Mouse (Mus musculus) cortical plate, adult 2 months (tissue): Measurements from ENCODE around the gene Ocm. TPM values are rescaled to one million over a fixed set of nuclear protein-coding genes. Genes with fewer than 3 reads are reported as not detected.
A peak's percentile ranks its signal among the peaks of the same experiment; 100 is the strongest.

ENCODE experiments used
- H3K27ac ChIP-seq: fragments of 200-500 bp; 2 replicates; pipeline ENCODE4 v1.5.1; 2012; ENCODE audit warnings: low read length, control low read depth, inconsistent platforms; ENCODE audit not compliant: insufficient read depth
- H3K4me1 ChIP-seq: fragments of 200-500 bp; 2 replicates; pipeline ENCODE4 v1.6.1; 2011; ENCODE audit warnings: low read length; ENCODE audit not compliant: control insufficient read depth, insufficient read depth
- H3K4me3 ChIP-seq: fragments of 200-500 bp; 2 replicates; pipeline ENCODE4 v1.5.1; 2011; ENCODE audit warnings: mild to moderate bottlenecking, low read length, control low read depth; ENCODE audit not compliant: insufficient read depth
- CTCF ChIP-seq: fragments of 200-500 bp; IDR thresholded peaks from 2 replicates; pipeline ENCODE4 v1.5.1; 2011; ENCODE audit warnings: mild to moderate bottlenecking, control low read depth, low read length; ENCODE audit not compliant: insufficient read depth; ENCODE audit errors: extremely low read depth
- POLR2A ChIP-seq: fragments of 200-500 bp; IDR thresholded peaks from 2 replicates; pipeline ENCODE4 v1.6.1; 2011; ENCODE audit warnings: mild to moderate bottlenecking, low read length, control low read depth; ENCODE audit not compliant: insufficient read depth; ENCODE audit errors: extremely low read depth
- polyA plus RNA-seq: library from polyadenylated mRNA; depleted of rRNA; stranded (reverse); fragments of >200 nt; gene quantifications from 2 replicates; pipeline ENCODE4 v1.2.3, GENCODE M21; 2012; rRNA removed

Gene Ocm
- polyA plus RNA-seq, 1 experiment, result 1.8 TPM

GRCm38 (mm10) chr5:143989046-143989445 is 37.4 kb downstream of the Ocm start:
- H3K4me3 ChIP-seq, result no peak overlapping the region
- no peaks in the 10 kb centered on the region for H3K4me1 ChIP-seq
- H3K27ac ChIP-seq, result no peak overlapping the region
- TF ChIP-seq CTCF, result no peak
- no peak for TF ChIP-seq POLR2A

GRCm38 (mm10) chr5:143987596-143987995 is 38.9 kb downstream of the Ocm start:
- Histone ChIP-seq H3K4me3 (no peak overlapping the region), H3K4me1 (no peaks in the 10 kb centered on the region), H3K27ac (no peak overlapping the region)
- TF ChIP-seq POLR2A, result no peak
- no peak for TF ChIP-seq CTCF

- Histone ChIP-seq H3K27ac (no peak overlapping the region), H3K4me3 (no peak overlapping the region), H3K4me1 (0 out of 2 replicates have a peak, but pooled peaks cover 1% of the 10 kb centered on the region)
- TF ChIP-seq CTCF (no peak), POLR2A (no peak)
These were observed 41.1 kb downstream of the Ocm start for GRCm38 (mm10) chr5:143985381-143985780.

GRCm38 (mm10) chr5:143982361-143982760 is 44.1 kb downstream of the Ocm start:
- 0 out of 2 replicates have a peak, but pooled peaks cover 1% of the 10 kb centered on the region for H3K4me1 ChIP-seq
- no peak overlapping the region for H3K4me3 ChIP-seq
- TF ChIP-seq POLR2A, result no peak
- TF ChIP-seq CTCF, result no peak
- no peak overlapping the region for H3K27ac ChIP-seq

- no peak for TF ChIP-seq CTCF
- no peak for TF ChIP-seq POLR2A
- 0 out of 2 replicates have a peak, but pooled peaks cover 1% of the 10 kb centered on the region for H3K4me1 ChIP-seq
- no peak overlapping the region for H3K4me3 ChIP-seq
- no peak overlapping the region for H3K27ac ChIP-seq
These were observed 45.6 kb downstream of the Ocm start for GRCm38 (mm10) chr5:143980858-143981257.

GRCm38 (mm10) chr5:143976726-143977431 is 49.6 kb downstream of the Ocm start:
- TF ChIP-seq POLR2A, result no peak
- TF ChIP-seq CTCF, result no peak
- H3K4me3 ChIP-seq, result no peak overlapping the region
- no peak overlapping the region for H3K27ac ChIP-seq
- 0 out of 2 replicates have a peak, but pooled peaks cover 1% of the 10 kb centered on the region for H3K4me1 ChIP-seq

- Histone ChIP-seq H3K4me3 (no peak overlapping the region), H3K27ac (no peak overlapping the region), H3K4me1 (0 out of 2 replicates have a peak, but pooled peaks cover 1% of the 10 kb centered on the region)
- TF ChIP-seq POLR2A, result no peak
- no peak for TF ChIP-seq CTCF
These were observed 50.2 kb downstream of the Ocm start for GRCm38 (mm10) chr5:143976232-143976631.

- Histone ChIP-seq H3K4me1 (no peaks in the 10 kb centered on the region), H3K27ac (no peak overlapping the region), H3K4me3 (no peak overlapping the region)
- TF ChIP-seq CTCF (no peak), POLR2A (no peak)
These were observed 50.9 kb downstream of the Ocm start for GRCm38 (mm10) chr5:143975631-143975933.

- no peak overlapping the region for H3K4me3 ChIP-seq
- no peak overlapping the region for H3K27ac ChIP-seq
- TF ChIP-seq POLR2A, result no peak
- TF ChIP-seq CTCF, result peak; percentile 84
- no peaks in the 10 kb centered on the region for H3K4me1 ChIP-seq
These were observed 51.4 kb downstream of the Ocm start for GRCm38 (mm10) chr5:143974931-143975630.

GRCm38 (mm10) chr5:143972628-143973027 is 53.8 kb downstream of the Ocm start:
- Histone ChIP-seq H3K4me1 (no peaks in the 10 kb centered on the region), H3K27ac (no peak overlapping the region), H3K4me3 (no peak overlapping the region)
- TF ChIP-seq CTCF (no peak), POLR2A (no peak)

Other genes starting within 250 kb of the Ocm start
- 36.2 and 36.4 TPM in 2 replicates for gene Eif2ak1, start 208.9 kb downstream of the Ocm start, polyA plus RNA-seq
- 0.21 and 0.31 TPM in 2 replicates for gene Ankrd61, start 129.0 kb downstream of the Ocm start, polyA plus RNA-seq
- gene Aimp2, start 116.8 kb downstream of the Ocm start, polyA plus RNA-seq, result 56.0 and 58.3 TPM in 2 replicates
- 14.9 and 18.2 TPM in 2 replicates for gene Pms2, start 116.7 kb downstream of the Ocm start, polyA plus RNA-seq
- 3.1 and 4.2 TPM in 2 replicates for gene Gm42421, start 98.5 kb downstream of the Ocm start, polyA plus RNA-seq
- gene Rsph10b, start 93.6 kb downstream of the Ocm start, polyA plus RNA-seq, result 15.2 TPM in 2 replicates
- 36.2 and 37.4 TPM in 2 replicates for gene Ccz1, start 11.8 kb downstream of the Ocm start, polyA plus RNA-seq
- gene Lmtk2, start 73.8 kb upstream of the Ocm start, polyA plus RNA-seq, result 68.2 and 69.3 TPM in 2 replicates
- 0.08 and 0.09 TPM in 2 replicates for gene Bhlha15, start 163.6 kb upstream of the Ocm start, polyA plus RNA-seq
- 78.4 and 87.2 TPM in 2 replicates for gene Tecpr1, start 196.9 kb upstream of the Ocm start, polyA plus RNA-seq
- gene Bri3, start 217.8 kb upstream of the Ocm start, polyA plus RNA-seq, result 103 and 104 TPM in 2 replicates